Mouse (Mus musculus): ENCODE data around the gene Vdac2.
A peak's percentile ranks its signal among the peaks of the same experiment; 100 is the strongest.

- TF ChIP-seq ZC3H11A (IDR thresholded peaks at IDR 0.05; ENCODE audit: low read depth, low read length) (no peak), CTCF (conservative IDR thresholded peaks at IDR 0.05 in 1 of 2, IDR thresholded peaks at IDR 0.05 in 1 of 2; ENCODE audit: low read depth in 2 of 2, low read length in 2 of 2) (no peak), NRF1 (IDR thresholded peaks at IDR 0.05; ENCODE audit: low read depth, low read length) (no peak), EP300 (IDR thresholded peaks at IDR 0.05; ENCODE audit: low read length) (no peak), MEF2A (IDR thresholded peaks at IDR 0.05; ENCODE audit: borderline replicate concordance, low read depth, low read length) (no peak), CHD1 (IDR thresholded peaks at IDR 0.05; ENCODE audit: low read depth, low read length) (no peak), MAZ (IDR thresholded peaks at IDR 0.05; ENCODE audit: low read depth, low read length) (no peak), POLR2A (IDR thresholded peaks at IDR 0.05; ENCODE audit: low read depth, low read length) (0 out of 2 replicates have a peak, but pooled peaks have one; percentile 19), MAX (IDR thresholded peaks at IDR 0.05; ENCODE audit: low read length) (no peak), ZMIZ1 (IDR thresholded peaks at IDR 0.05; ENCODE audit: low read depth, low read length) (no peak), MAFK (IDR thresholded peaks at IDR 0.05; ENCODE audit: insufficient replicate concordance, low read length) (no peak), ELF1 (IDR thresholded peaks at IDR 0.05; ENCODE audit: low read depth, low read length) (no peak)
Measured at GRCm38 (mm10) chr14:21847381-21848165, 22.5 kb downstream of the Vdac2 start.
